Mouse (Mus musculus) embryonic facial prominence, embryonic 13.5 days (tissue): ENCODE data around the gene Rpain. TPM values are rescaled to one million over a fixed set of nuclear protein-coding genes. Genes with fewer than 3 reads are reported as not detected.
A peak's percentile ranks its signal among the peaks of the same experiment; 100 is the strongest.

Source experiments
- ATAC-seq: fragments of 200-750 bp; cut with Nextera tagmentation; 2 replicates; pipeline ENCODE4 v1.8.0; 2017; ENCODE audit warnings: low read depth; ENCODE audit not compliant: insufficient number of reproducible peaks, insufficient read depth, low FRiP score, low TSS enrichment
- H3K27ac ChIP-seq: fragments of 300-500 bp; sonication (generic); 2 replicates; pipeline ENCODE4 v1.5.1; 2015; ENCODE audit warnings: moderate library complexity, mild to moderate bottlenecking, inconsistent platforms
- H3K27me3 ChIP-seq: fragments of 300-500 bp; sonication (generic); 2 replicates; pipeline ENCODE4 v1.6.1; 2015; ENCODE audit warnings: mild to moderate bottlenecking, inconsistent platforms
- H3K36me3 ChIP-seq: fragments of 300-500 bp; sonication (generic); 2 replicates; pipeline ENCODE4 v1.6.1; 2015; ENCODE audit warnings: mild to moderate bottlenecking, inconsistent platforms
- H3K4me1 ChIP-seq: fragments of 300-500 bp; sonication (generic); 2 replicates; pipeline ENCODE4 v1.6.1; 2015; ENCODE audit warnings: inconsistent platforms
- H3K4me2 ChIP-seq: fragments of 300-500 bp; sonication (generic); 2 replicates; pipeline ENCODE4 v1.6.1; 2015; ENCODE audit warnings: moderate library complexity, mild to moderate bottlenecking, inconsistent platforms
- H3K4me3 ChIP-seq: fragments of 300-500 bp; sonication (generic); 2 replicates; pipeline ENCODE4 v1.5.1; 2015; ENCODE audit warnings: mild to moderate bottlenecking, inconsistent platforms
- H3K9ac ChIP-seq: fragments of 300-500 bp; sonication (generic); 2 replicates; pipeline ENCODE4 v1.6.1; 2015; ENCODE audit warnings: mild to moderate bottlenecking, inconsistent platforms
- H3K9me3 ChIP-seq: fragments of 300-500 bp; sonication (generic); 2 replicates; pipeline ENCODE4 v1.6.1; 2016; ENCODE audit warnings: inconsistent platforms
- WGBS: fragments of 180-500 bp; shearing (Covaris S2); methylation state at CpG from one replicate; pipeline ENCODE4 v1.1.7; 2015; ENCODE audit warnings: mixed read lengths; 5-methylcytosine and 5-hydroxymethylcytosine counted together
- polyA plus RNA-seq: library from polyadenylated mRNA; unstranded; fragments of >200 nt; fragmentation: Nextera tagmentation; extraction: Ambion mirVana; gene quantifications from 2 replicates; pipeline ENCODE4 v1.2.1, GENCODE M21; 2015

The Rpain gene
- polyA plus RNA-seq, result 71.6 and 80.7 TPM in 2 replicates

- Histone ChIP-seq H3K9ac (peak within 1 kb of the TSS; percentile 95), H3K9me3 (no peaks in the 10 kb centered on the region), H3K27ac (peak within 1 kb of the TSS; percentile 92), H3K4me3 (peak within 1 kb of the TSS; percentile 92), H3K4me1 (peaks cover 13% of the 10 kb centered on the region), H3K36me3 (peaks cover 43% of the 10 kb centered on the region), H3K27me3 (no peaks in the 10 kb centered on the region), H3K4me2 (peak within 1 kb of the TSS; percentile 78)
- ATAC-seq, result peak; percentile 96
- under 1% methylated on average over 43 of the region's 43 CpGs for WGBS
These were observed at the start of gene Rpain, which contains the start of gene Nup88 for GRCm38 (mm10) chr11:70969821-70970559. Gene Rpain, plus strand, starts transcription at chr11:70970213. Gene Nup88, minus strand, starts transcription at chr11:70969973.

- Histone ChIP-seq H3K4me1 (no peaks in the 10 kb centered on the region), H3K4me3 (no peak overlapping the region), H3K36me3 (peaks cover 71% of the 10 kb centered on the region), H3K4me2 (no peak overlapping the region), H3K27ac (no peak overlapping the region), H3K9ac (no peak overlapping the region), H3K27me3 (no peaks in the 10 kb centered on the region), H3K9me3 (no peaks in the 10 kb centered on the region)
- 82% methylated on average over 5 of the region's 5 CpGs for WGBS
- no peak for ATAC-seq
These were observed 38.6 kb upstream of the Rpain start for GRCm38 (mm10) chr11:70931461-70931860.

- H3K36me3 ChIP-seq, result peaks cover 83% of the 10 kb centered on the region
- no peak overlapping the region for H3K9ac ChIP-seq
- no peaks in the 10 kb centered on the region for H3K27me3 ChIP-seq
- H3K4me2 ChIP-seq, result no peak overlapping the region
- H3K9me3 ChIP-seq, result no peaks in the 10 kb centered on the region
- ATAC-seq, result no peak
- H3K27ac ChIP-seq, result no peak overlapping the region
- H3K4me3 ChIP-seq, result no peak overlapping the region
- no peaks in the 10 kb centered on the region for H3K4me1 ChIP-seq
- 91% methylated on average over 7 of the region's 7 CpGs for WGBS
These were observed 34.7 kb upstream of the Rpain start for GRCm38 (mm10) chr11:70935316-70935715.

GRCm38 (mm10) chr11:70942596-70942995, 27.4 kb upstream of the Rpain start:
- Histone ChIP-seq H3K4me2 (no peak overlapping the region), H3K9ac (no peak overlapping the region), H3K4me3 (no peak overlapping the region), H3K4me1 (no peaks in the 10 kb centered on the region), H3K27me3 (no peaks in the 10 kb centered on the region), H3K36me3 (peaks cover 91% of the 10 kb centered on the region), H3K27ac (no peak overlapping the region), H3K9me3 (no peaks in the 10 kb centered on the region)
- 84% methylated on average over 1 of the region's 1 CpGs for WGBS
- no peak for ATAC-seq

- no peaks in the 10 kb centered on the region for H3K9me3 ChIP-seq
- H3K27me3 ChIP-seq, result no peaks in the 10 kb centered on the region
- no peak overlapping the region for H3K4me3 ChIP-seq
- H3K36me3 ChIP-seq, result peaks cover 92% of the 10 kb centered on the region
- H3K4me1 ChIP-seq, result no peaks in the 10 kb centered on the region
- ATAC-seq, result no peak
- WGBS, result 90% methylated on average over 7 of the region's 7 CpGs
- H3K4me2 ChIP-seq, result no peak overlapping the region
- no peak overlapping the region for H3K27ac ChIP-seq
- no peak overlapping the region for H3K9ac ChIP-seq
These were observed 26.4 kb upstream of the Rpain start for GRCm38 (mm10) chr11:70943651-70944050.

GRCm38 (mm10) chr11:70944935-70945817, 24.8 kb upstream of the Rpain start:
- Histone ChIP-seq H3K27ac (no peak overlapping the region), H3K36me3 (peaks cover 92% of the 10 kb centered on the region), H3K4me1 (no peaks in the 10 kb centered on the region), H3K4me3 (no peak overlapping the region), H3K9me3 (no peaks in the 10 kb centered on the region), H3K9ac (no peak overlapping the region), H3K4me2 (no peak overlapping the region), H3K27me3 (no peaks in the 10 kb centered on the region)
- WGBS, result 93% methylated on average over 4 of the region's 4 CpGs
- no peak for ATAC-seq

- Histone ChIP-seq H3K36me3 (peaks cover 93% of the 10 kb centered on the region), H3K4me3 (no peak overlapping the region), H3K27me3 (no peaks in the 10 kb centered on the region), H3K27ac (no peak overlapping the region), H3K4me2 (no peak overlapping the region), H3K9ac (no peak overlapping the region), H3K4me1 (no peaks in the 10 kb centered on the region), H3K9me3 (no peaks in the 10 kb centered on the region)
- ATAC-seq, result no peak
- 91% methylated on average over 4 of the region's 4 CpGs for WGBS
These were observed 15.3 kb upstream of the Rpain start for GRCm38 (mm10) chr11:70954711-70955110.

- peaks cover 91% of the 10 kb centered on the region for H3K36me3 ChIP-seq
- 87% methylated on average over 5 of the region's 5 CpGs for WGBS
- H3K4me2 ChIP-seq, result no peak overlapping the region
- H3K27me3 ChIP-seq, result no peaks in the 10 kb centered on the region
- no peak overlapping the region for H3K27ac ChIP-seq
- H3K9ac ChIP-seq, result no peak overlapping the region
- H3K4me3 ChIP-seq, result no peak overlapping the region
- H3K9me3 ChIP-seq, result no peaks in the 10 kb centered on the region
- no peak for ATAC-seq
- H3K4me1 ChIP-seq, result no peaks in the 10 kb centered on the region
These were observed 9.0 kb upstream of the Rpain start for GRCm38 (mm10) chr11:70960786-70961554.

- no peak overlapping the region for H3K4me3 ChIP-seq
- H3K4me2 ChIP-seq, result no peak overlapping the region
- peaks cover 9% of the 10 kb centered on the region for H3K4me1 ChIP-seq
- H3K9me3 ChIP-seq, result no peaks in the 10 kb centered on the region
- 75% methylated on average over 4 of the region's 4 CpGs for WGBS
- no peak overlapping the region for H3K27ac ChIP-seq
- no peak overlapping the region for H3K9ac ChIP-seq
- no peak for ATAC-seq
- peaks cover 71% of the 10 kb centered on the region for H3K36me3 ChIP-seq
- no peaks in the 10 kb centered on the region for H3K27me3 ChIP-seq
These were observed 5.6 kb upstream of the Rpain start for GRCm38 (mm10) chr11:70964222-70964907.

- Histone ChIP-seq H3K4me3 (peak overlapping the region; percentile 92), H3K27ac (peak overlapping the region; percentile 92), H3K4me2 (peak overlapping the region; percentile 78), H3K9me3 (no peaks in the 10 kb centered on the region), H3K36me3 (peaks cover 43% of the 10 kb centered on the region), H3K27me3 (no peaks in the 10 kb centered on the region), H3K9ac (peak overlapping the region; percentile 95), H3K4me1 (peaks cover 13% of the 10 kb centered on the region)
- ATAC-seq, result no peak
- WGBS, result under 1% methylated on average over 25 of the region's 25 CpGs
These were observed 680 bp upstream of the Rpain start for GRCm38 (mm10) chr11:70969271-70969794.
